Comparison of ENCODE assay signal across 8 mouse cellular contexts in the genomic region with DNA sequence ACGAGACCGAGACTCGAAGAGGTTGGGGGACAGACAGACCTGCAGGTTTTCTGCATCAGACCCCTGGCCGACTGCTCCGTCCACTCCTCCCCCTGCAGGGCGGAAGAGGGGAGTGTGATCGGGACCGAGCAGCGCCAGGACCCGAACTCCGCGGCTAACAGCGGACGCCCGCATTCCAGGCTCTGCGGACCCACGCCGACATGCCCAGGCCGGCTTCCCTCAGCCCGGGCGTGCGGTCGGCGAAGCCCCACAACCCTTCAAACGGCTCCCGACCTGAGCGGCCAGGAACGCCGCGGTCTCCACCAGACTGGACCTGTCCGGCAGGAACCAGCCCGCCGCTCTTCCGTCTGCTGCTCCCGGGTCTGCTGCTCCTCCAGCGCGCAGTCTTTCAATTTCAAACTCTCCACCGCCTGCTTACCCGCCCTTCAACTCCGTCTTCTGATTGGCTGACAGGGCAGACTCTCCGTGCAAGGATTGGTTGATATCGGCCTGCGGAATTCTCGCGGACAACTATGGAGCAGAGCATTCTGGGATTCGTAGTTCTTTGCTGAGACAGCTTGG. TPM values are rescaled to one million over a fixed set of nuclear protein-coding genes. Genes with fewer than 3 reads are reported as not detected.
DNase-seq lines count a peak whose midpoint lies in the region; ATAC-seq lines count a peak whose summit lies in the region.

A gene (minus strand): TSS at position 404 of the 561 bp plus-strand sequence.

- peak; percentile 100 for ATAC-seq in hematopoietic stem cell, adult 5-6 weeks (replicated peaks in 1 of 2; ENCODE audit: insufficient read depth in 1 of 2, low FRiP score in 2 of 2, low TSS enrichment in 1 of 2, low read depth in 1 of 2, poor library complexity in 2 of 2, severe bottlenecking in 2 of 2)
- peak; percentile 99 for ATAC-seq in lung, embryonic 16.5 days (ENCODE audit: low read depth)

- peak within 1 kb of the TSS; percentile 58 for H3K4me2 ChIP-seq in lung, embryonic 16.5 days (ENCODE audit: low read depth, low read length)

- under 1% methylated on average over 44 of the region's 46 CpGs for WGBS in lung, embryonic 16.5 days

- H3K9ac ChIP-seq in lung, embryonic 16.5 days (ENCODE audit: low read length): peak within 1 kb of the TSS; percentile 91

- peak within 1 kb of the TSS; percentile 88 for H3K27ac ChIP-seq in lung, embryonic 16.5 days (ENCODE audit: low read length)

- peak within 1 kb of the TSS; percentile 92 for H3K4me3 ChIP-seq in lung, embryonic 16.5 days (ENCODE audit: low read length)

- no peaks in the 10 kb centered on the region for H3K27me3 ChIP-seq in lung, embryonic 16.5 days (ENCODE audit: control insufficient read depth, insufficient read depth, low read depth, low read length)

- peak; percentile 95 for DNase-seq in MEL-GATA-1-ER (ENCODE audit: extremely low read depth, low read depth)
- peak; percentile 82 for DNase-seq in cerebellum, adult 8-10 months
- peak; percentile 96 for DNase-seq in forelimb bud, embryonic 11.5 days (ENCODE audit: low read depth, low spot score)
- DNase-seq in layer of hippocampus, adult 9-10 months (ENCODE audit: low spot score): peak; percentile 88
- peak; percentile 46 for DNase-seq in ovary, postnatal 10 days (ENCODE audit: low spot score)
- DNase-seq in thymus, postnatal 10 days (ENCODE audit: low spot score in 2 of 2): peak; percentile 89 to 91

- peaks cover 9% of the 10 kb centered on the region for H3K4me1 ChIP-seq in lung, embryonic 16.5 days (replicated peaks; ENCODE audit: control insufficient read depth, insufficient read depth, low read length)

- peaks cover 9% of the 10 kb centered on the region; the same call in 1 of the 2 replicates for H3K36me3 ChIP-seq in lung, embryonic 16.5 days (ENCODE audit: control insufficient read depth, insufficient read depth, low read length)

- H3K9me3 ChIP-seq in lung, embryonic 16.5 days (ENCODE audit: control insufficient read depth, low read length): no peaks in the 10 kb centered on the region

RNA-seq across cellular contexts. Expression of the gene that starts here (rescaled TPM):
- 78.5 and 106 TPM in 2 replicates for total RNA-seq in hematopoietic stem cell, adult 5-6 weeks (2017)
- 178 and 186 TPM in 2 replicates for polyA plus RNA-seq in lung, embryonic 16.5 days (2015; fragmentation: Nextera tagmentation; extraction: Ambion mirVana)

Comparison
In these comparisons a context has a peak if more than half of its experiments do, and no peak if none do; other contexts are left out.
1. Peak in every context shown above with its lines: DNase-seq, ATAC-seq, H3K4me3 ChIP-seq and H3K27ac ChIP-seq.
2. DNase-seq: peak in every context shown above with its lines; median percentile 96 in forelimb bud, embryonic 11.5 days; 95 in MEL-GATA-1-ER; 90 in thymus, postnatal 10 days; 88 in layer of hippocampus, adult 9-10 months; 82 in cerebellum, adult 8-10 months; 46 in ovary, postnatal 10 days.